ENCODE assay signal across 7 mouse cellular contexts in the genomic region with DNA sequence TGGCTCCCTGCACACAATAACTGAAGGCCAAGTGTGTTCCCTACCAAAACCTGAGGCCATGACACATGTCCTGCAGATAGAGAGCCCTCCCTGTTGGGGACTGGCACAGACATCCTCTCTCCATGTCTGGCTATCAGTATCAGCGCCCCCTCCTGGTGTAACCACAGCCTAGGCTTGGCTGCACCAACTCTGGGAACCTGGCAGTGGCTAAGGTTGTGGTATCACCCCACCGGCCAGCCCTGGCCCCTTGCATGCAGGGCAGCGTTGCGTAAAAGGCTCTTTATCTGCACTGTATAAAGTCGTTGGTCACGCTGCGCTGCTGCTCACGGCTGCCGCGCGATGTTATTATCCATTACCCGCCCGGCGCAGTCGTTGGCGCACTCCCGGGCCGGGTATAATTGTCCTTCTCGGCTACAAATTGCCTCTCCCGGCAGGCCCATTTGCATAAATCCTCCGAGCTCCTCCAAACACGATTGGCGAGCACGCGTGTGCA. TPM values are rescaled to one million over a fixed set of nuclear protein-coding genes. Genes with fewer than 3 reads are reported as not detected.
DNase-seq lines count a peak whose midpoint lies in the region; ATAC-seq and TF ChIP-seq lines count a peak whose summit lies in the region.

No protein-coding gene starts in this region.

- no peak overlapping the region for H3K4me2 ChIP-seq in kidney, postnatal 0 days (ENCODE audit: low read length)

- H3K27me3 ChIP-seq in kidney, postnatal 0 days (ENCODE audit: insufficient read depth, low read length), result no peaks in the 10 kb centered on the region

- TF ChIP-seq CTCF in kidney, postnatal 0 days (IDR thresholded peaks at IDR 0.05; ENCODE audit: low read depth), result peak; percentile 69

- WGBS in kidney, postnatal 0 days, result 37% methylated on average over 25 of the region's 25 CpGs

- peaks cover 10% of the 10 kb centered on the region for H3K4me1 ChIP-seq in kidney, postnatal 0 days (replicated peaks; ENCODE audit: insufficient read depth, low read length)

- no peak overlapping the region for H3K4me3 ChIP-seq in kidney, postnatal 0 days (replicated peaks; ENCODE audit: low read depth, low read length)

- H3K36me3 ChIP-seq in kidney, postnatal 0 days (ENCODE audit: insufficient read depth, low read length), result peaks cover 53% of the 10 kb centered on the region; the same call in 1 of the 2 replicates

- no peaks in the 10 kb centered on the region for H3K9me3 ChIP-seq in kidney, postnatal 0 days (replicated peaks; ENCODE audit: low read length)

- no peak overlapping the region for H3K9ac ChIP-seq in kidney, postnatal 0 days (ENCODE audit: low read depth, low read length)

- ATAC-seq in kidney, postnatal 0 days (replicated peaks; ENCODE audit: low FRiP score, low read depth), result peak; percentile 49; the same call in 1 of the 2 replicates
- ATAC-seq in megakaryocyte progenitor cell, adult 5-6 weeks (replicated peaks; ENCODE audit: poor library complexity), result peak; percentile 68

- peak overlapping the region; percentile 8; the same call in 1 of the 2 replicates for H3K27ac ChIP-seq in kidney, postnatal 0 days

- DNase-seq in B cell, adult 2 months, result peak; percentile 34 to 37
- peak; percentile 51 for DNase-seq in ES-CJ7 (ENCODE audit: low read depth, low spot score)
- peak; percentile 72 for DNase-seq in cerebellum, adult 8-10 months
- DNase-seq in gastrocnemius, adult 18-20 months (ENCODE audit: low spot score), result peak; percentile 71
- peak; percentile 65 for DNase-seq in kidney, postnatal 0 days (ENCODE audit: low spot score)
- DNase-seq in testis, postnatal 10 days (ENCODE audit: low spot score), result peak; percentile 73

RNA-seq across cellular contexts. Expression of a gene that starts 47.6 kb away (rescaled TPM):
- total RNA-seq in gastrocnemius, adult 18-20 months (2021), result 1 to 10 TPM; 3.4 to 4.6 TPM
- 8.2 and 8.6 TPM in 2 replicates for polyA plus RNA-seq in kidney, postnatal 0 days (2015; fragmentation: Nextera tagmentation; extraction: Ambion mirVana)
- 12.1 and 17.2 TPM in 2 replicates for total RNA-seq in megakaryocyte progenitor cell, adult 5-6 weeks (2015)
- total RNA-seq in megakaryocyte progenitor cell, adult 5-6 weeks (2017), result 3.9 and 5.4 TPM in 2 replicates
